Mouse (Mus musculus): ENCODE measurements around the gene Itpripl2.

The Itpripl2 gene

GRCm38 (mm10) chr7:118491431-118492147 is at the start of gene Itpripl2:
Gene Itpripl2 (minus strand): TSS chr7:118491975.
- DNase-seq = peak; percentile 83

- DNase-seq = no peak
These were observed 43.3 kb upstream of the Itpripl2 start for GRCm38 (mm10) chr7:118535076-118535475.

GRCm38 (mm10) chr7:118534326-118534725 is 42.6 kb upstream of the Itpripl2 start:
- DNase-seq = no peak

- DNase-seq = peak; percentile 98
These were observed 41.4 kb upstream of the Itpripl2 start, which contains the start of gene Coq7 for GRCm38 (mm10) chr7:118533178-118533578. Gene Coq7 (minus strand): TSS chr7:118533356.

- peak; percentile 96 for DNase-seq
These were observed 40.9 kb upstream of the Itpripl2 start for GRCm38 (mm10) chr7:118532519-118533177.

GRCm38 (mm10) chr7:118526967-118527366 is 35.2 kb upstream of the Itpripl2 start:
- no peak for DNase-seq

GRCm38 (mm10) chr7:118522077-118522476 is 30.3 kb upstream of the Itpripl2 start:
- no peak for DNase-seq

- DNase-seq = no peak
These were observed 27.9 kb upstream of the Itpripl2 start for GRCm38 (mm10) chr7:118519661-118520060.

GRCm38 (mm10) chr7:118518687-118519086 is 26.9 kb upstream of the Itpripl2 start:
- DNase-seq = peak; percentile 85

- peak; percentile 44 for DNase-seq
These were observed 26.0 kb upstream of the Itpripl2 start for GRCm38 (mm10) chr7:118517819-118518218.

- no peak for DNase-seq
These were observed 16.8 kb upstream of the Itpripl2 start for GRCm38 (mm10) chr7:118508556-118508955.

GRCm38 (mm10) chr7:118503844-118504243 is 12.1 kb upstream of the Itpripl2 start:
- DNase-seq = no peak

- DNase-seq = no peak
These were observed 10.6 kb upstream of the Itpripl2 start for GRCm38 (mm10) chr7:118502333-118502732.

GRCm38 (mm10) chr7:118499784-118500435 is 8.1 kb upstream of the Itpripl2 start:
- DNase-seq = no peak

GRCm38 (mm10) chr7:118498984-118499783 is 7.4 kb upstream of the Itpripl2 start:
- DNase-seq = no peak

GRCm38 (mm10) chr7:118494892-118495579 is 3.3 kb upstream of the Itpripl2 start:
- no peak for DNase-seq

- no peak for DNase-seq
These were observed 2.1 kb upstream of the Itpripl2 start for GRCm38 (mm10) chr7:118493892-118494291.

GRCm38 (mm10) chr7:118490666-118491430 is 927 bp downstream of the Itpripl2 start:
- peak; percentile 54 for DNase-seq

GRCm38 (mm10) chr7:118489706-118490665 is 1.8 kb downstream of the Itpripl2 start:
- DNase-seq = no peak

GRCm38 (mm10) chr7:118488060-118488664 is 3.6 kb downstream of the Itpripl2 start:
- no peak for DNase-seq

All from embryo, embryonic 11 days (tissue).